Mouse (Mus musculus) olfactory bulb, adult 2 months (tissue): ENCODE results near the gene Gpr68.

Source experiments
- CTCF ChIP-seq: fragments of 200-500 bp; IDR thresholded peaks from 2 replicates; pipeline ENCODE4 v1.5.1; 2012; ENCODE audit warnings: low read depth, mild to moderate bottlenecking, low read length, moderate library complexity; ENCODE audit not compliant: insufficient read depth
- POLR2A ChIP-seq: fragments of 200-500 bp; IDR thresholded peaks from 2 replicates; pipeline ENCODE4 v1.6.1; 2012; ENCODE audit warnings: mild to moderate bottlenecking, low read depth, low read length, moderate library complexity; ENCODE audit not compliant: insufficient read depth

DNA sequence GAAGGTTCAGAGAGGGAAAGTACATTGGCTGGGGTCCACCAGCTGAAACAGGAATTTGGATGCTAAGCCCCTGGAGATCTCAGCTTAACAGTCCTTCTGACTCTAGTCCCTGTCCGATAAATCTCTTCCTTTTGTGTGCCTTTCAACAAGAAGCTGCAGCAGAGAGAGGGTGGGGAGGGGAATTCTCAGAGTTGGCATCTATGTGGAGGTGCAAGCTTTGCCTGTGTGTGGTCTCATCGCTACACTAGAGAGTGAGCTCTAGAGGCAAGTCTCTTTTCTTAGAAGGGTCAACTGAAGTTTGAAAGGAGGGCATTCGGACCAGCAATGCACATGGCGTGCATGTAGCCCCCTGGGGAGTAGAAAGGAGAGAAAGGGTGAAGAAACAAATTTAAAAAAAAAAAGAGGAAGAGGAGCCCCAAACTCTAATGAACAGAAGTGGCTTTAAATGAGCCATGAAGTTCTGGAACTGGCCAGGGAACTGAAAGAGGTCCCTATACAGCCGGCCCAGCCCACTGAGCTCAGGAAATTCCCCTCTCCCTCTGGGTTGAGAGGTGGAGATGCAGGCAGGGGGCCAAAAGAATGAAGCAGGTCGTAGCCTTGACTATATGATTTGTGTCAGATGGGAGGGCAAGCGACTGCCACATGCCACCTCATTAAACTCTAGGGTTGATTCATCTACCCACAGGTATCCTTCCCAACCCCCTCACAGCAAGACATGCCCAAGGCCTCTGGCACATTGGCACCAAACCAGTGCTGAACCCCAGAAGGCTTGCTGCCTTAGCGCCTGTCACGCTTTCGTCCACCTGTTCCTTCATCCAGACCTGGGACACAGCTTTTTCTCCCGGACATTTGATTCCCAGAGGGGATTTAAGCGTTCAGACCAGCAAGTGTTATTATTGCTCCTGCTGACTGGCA lies 10.0 kb downstream of the Gpr68 start:
- TF ChIP-seq POLR2A (no peak), CTCF (no peak)
